In genomic region chr7:117303705-117304104, GRCm38 (mm10) we compare ENCODE assay signal across 8 mouse cellular contexts.
A peak's percentile ranks its signal among the peaks of the same experiment; 100 is the strongest.
DNase-seq lines count a peak whose midpoint lies in the region; ATAC-seq and TF ChIP-seq lines count a peak whose summit lies in the region.

No protein-coding gene starts in this region.

- H3K9me3 ChIP-seq in heart, embryonic 10.5 days = no peaks in the 10 kb centered on the region
- H3K9me3 ChIP-seq in forebrain, embryonic 13.5 days (replicated peaks) = no peaks in the 10 kb centered on the region

- ATAC-seq in megakaryocyte progenitor cell, adult 5-6 weeks (replicated peaks; ENCODE audit: poor library complexity) = peak; percentile 68; the same call in 1 of the 2 replicates
- no peak for ATAC-seq in forebrain, embryonic 13.5 days

- no peak overlapping the region for H3K4me2 ChIP-seq in forebrain, embryonic 13.5 days

- H3K4me3 ChIP-seq in heart, adult 2 months = no peak overlapping the region
- no peak overlapping the region for H3K4me3 ChIP-seq in heart, embryonic 10.5 days
- H3K4me3 ChIP-seq in forebrain, embryonic 13.5 days = no peak overlapping the region

- TF ChIP-seq CTCF in heart, adult 2 months (IDR thresholded peaks at IDR 0.05) = peak; percentile 71

- no peak overlapping the region for H3K27ac ChIP-seq in heart, adult 2 months
- no peak overlapping the region for H3K27ac ChIP-seq in heart, embryonic 10.5 days
- no peak overlapping the region for H3K27ac ChIP-seq in forebrain, embryonic 13.5 days

- DNase-seq in heart, adult 2 months = peak in 1 of 2 experiments; percentile 41
- no peak for DNase-seq in heart, embryonic 10.5 days (ENCODE audit: low spot score)
- peak; percentile 38 for DNase-seq in urinary bladder, postnatal 14 days (ENCODE audit: low spot score)
- no peak for DNase-seq in urinary bladder, postnatal 10 days (ENCODE audit: low spot score)
- DNase-seq in heart, adult 8-10 months (ENCODE audit: low spot score) = peak; percentile 63
- no peak for DNase-seq in cerebellum, adult 18-20 months

- no peak for TF ChIP-seq EP300 in heart, adult 2 months (IDR thresholded peaks at IDR 0.05; ENCODE audit: insufficient read depth, low read depth, low read length)

- no peaks in the 10 kb centered on the region; the same call in 1 of the 2 replicates for H3K4me1 ChIP-seq in heart, adult 2 months (ENCODE audit: control insufficient read depth, insufficient read depth, low read length)
- no peaks in the 10 kb centered on the region for H3K4me1 ChIP-seq in heart, embryonic 10.5 days
- H3K4me1 ChIP-seq in forebrain, embryonic 13.5 days = no peaks in the 10 kb centered on the region

- H3K79me2 ChIP-seq in heart, adult 2 months (replicated peaks; ENCODE audit: control insufficient read depth, insufficient read depth, low read length) = no peaks in the 10 kb centered on the region

- WGBS in heart, adult 2 months = 14% methylated on average over 2 of the region's 2 CpGs
- WGBS in heart, embryonic 10.5 days = 37% methylated on average over 2 of the region's 2 CpGs
- 38% methylated on average over 2 of the region's 2 CpGs for WGBS in forebrain, embryonic 13.5 days

- H3K27me3 ChIP-seq in heart, adult 2 months (ENCODE audit: control insufficient read depth, insufficient read depth, low read length) = no peaks in the 10 kb centered on the region
- H3K27me3 ChIP-seq in heart, embryonic 10.5 days (ENCODE audit: insufficient read depth, poor library complexity, severe bottlenecking) = no peaks in the 10 kb centered on the region
- H3K27me3 ChIP-seq in forebrain, embryonic 13.5 days = no peaks in the 10 kb centered on the region

- H3K36me3 ChIP-seq in heart, adult 2 months (ENCODE audit: control insufficient read depth, insufficient read depth, low read length) = no peaks in the 10 kb centered on the region
- no peaks in the 10 kb centered on the region for H3K36me3 ChIP-seq in heart, embryonic 10.5 days
- H3K36me3 ChIP-seq in forebrain, embryonic 13.5 days (ENCODE audit: poor library complexity, severe bottlenecking) = no peaks in the 10 kb centered on the region

- intact Hi-C loops in heart, adult 2 months (cut with DNase I) = loop anchor here (2.0 to 10.0 kb wide), 2 partner anchors 73 to 801 kb away; no protein-coding TSS in a partner anchor

- TF ChIP-seq POLR2A in heart, adult 2 months (IDR thresholded peaks at IDR 0.05; ENCODE audit: insufficient read depth, low read depth, low read length) = no peak

- H3K9ac ChIP-seq in heart, adult 2 months (ENCODE audit: low read depth, low read length) = no peak overlapping the region
- no peak overlapping the region for H3K9ac ChIP-seq in forebrain, embryonic 13.5 days

Comparison
In these comparisons a context has a peak if more than half of its experiments do, and no peak if none do; other contexts are left out.
1. DNase-seq: peak in urinary bladder, postnatal 14 days (single experiment) and heart, adult 8-10 months (single experiment); none in heart, embryonic 10.5 days (single experiment), urinary bladder, postnatal 10 days (single experiment) and cerebellum, adult 18-20 months (0 of 2).